Mouse (Mus musculus) embryonic fibroblast, embryonic 13.5 days (primary cell): ENCODE results near the gene Tcte1.

ENCODE experiments used
- CTCF ChIP-seq: IDR thresholded peaks from 2 replicates; pipeline ENCODE4 v1.5.1; 2011; ENCODE audit warnings: mild to moderate bottlenecking, control low read depth, low read length, moderate library complexity, borderline replicate concordance; ENCODE audit not compliant: insufficient read depth
- POLR2A ChIP-seq: IDR thresholded peaks from 2 replicates; pipeline ENCODE4 v1.6.1; 2011; ENCODE audit warnings: low read depth, mild to moderate bottlenecking, control low read depth, low read length, moderate library complexity

DNA sequence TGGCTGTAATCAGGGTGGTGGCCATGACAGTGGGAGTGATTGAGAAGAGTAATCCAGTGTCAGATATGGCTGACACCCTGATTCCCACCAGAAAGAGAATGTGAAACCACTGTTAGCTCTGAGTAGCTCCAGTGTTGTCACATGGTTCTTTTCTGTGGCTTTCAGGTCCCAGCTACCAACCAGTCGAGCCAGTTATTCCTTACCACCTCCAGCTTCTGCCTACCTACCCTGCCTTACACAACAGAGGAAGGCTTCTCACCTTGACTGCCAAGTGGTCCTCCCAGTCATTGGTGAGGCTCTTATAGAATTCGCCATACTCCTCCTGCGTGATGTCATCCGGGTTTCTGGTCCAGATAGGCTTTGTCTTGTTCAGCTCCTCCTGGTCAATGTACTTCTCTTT lies 46.8 kb downstream of the Tcte1 start:
- TF ChIP-seq CTCF = no peak
- no peak for TF ChIP-seq POLR2A
